Mouse (Mus musculus) left cerebral cortex, adult 18-20 months (tissue): ENCODE results near the gene Drc7. TPM values are rescaled to one million over a fixed set of nuclear protein-coding genes. Genes with fewer than 3 reads are reported as not detected.

Experiments used
- DNase-seq, 2 experiments: peaks; one replicate each; pipeline ENCODE4 v3.0.0; 2021 to 2022; ENCODE audit warnings: low spot score in 2 of 2, mixed read lengths in 1 of 2
- total RNA-seq, 2 experiments: library from RNA; stranded (reverse); gene quantifications; 2 replicates each; pipeline ENCODE4 v1.2.3; 2021

Gene Drc7
- total RNA-seq, 2 experiments from 2014 or later = 0.45 to 0.81 TPM

GRCm38 (mm10) chr8:95058661-95059060, 3.8 kb downstream of the Drc7 start:
- no peak for DNase-seq

- DNase-seq = no peak
Measured at GRCm38 (mm10) chr8:95059812-95060533, 5.1 kb downstream of the Drc7 start.

- no peak for DNase-seq
Measured at GRCm38 (mm10) chr8:95064531-95064930, 9.6 kb downstream of the Drc7 start.

- DNase-seq = peak; percentile 19 to 49
Measured at GRCm38 (mm10) chr8:95067582-95067981, 12.7 kb downstream of the Drc7 start.

- no peak for DNase-seq
Measured at GRCm38 (mm10) chr8:95075504-95075903, 20.6 kb downstream of the Drc7 start.

GRCm38 (mm10) chr8:95076151-95076550, 21.2 kb downstream of the Drc7 start:
- no peak for DNase-seq

GRCm38 (mm10) chr8:95078055-95078454, 23.2 kb downstream of the Drc7 start:
- no peak for DNase-seq

GRCm38 (mm10) chr8:95079305-95079704, 24.4 kb downstream of the Drc7 start:
- DNase-seq = no peak

- DNase-seq = peak; percentile 96 to 97
Measured at GRCm38 (mm10) chr8:95080381-95081341, 25.8 kb downstream of the Drc7 start, which contains the start of gene Katnb1. Gene Katnb1 (plus strand): TSS chr8:95081186.

- DNase-seq = no peak
Measured at GRCm38 (mm10) chr8:95081650-95082049, 26.7 kb downstream of the Drc7 start.

- no peak for DNase-seq
Measured at GRCm38 (mm10) chr8:95084261-95084660, 29.4 kb downstream of the Drc7 start.

- DNase-seq = no peak
Measured at GRCm38 (mm10) chr8:95084744-95085431, 30.0 kb downstream of the Drc7 start.

GRCm38 (mm10) chr8:95085432-95086141, 30.7 kb downstream of the Drc7 start:
- DNase-seq = no peak

GRCm38 (mm10) chr8:95093574-95093973, 38.7 kb downstream of the Drc7 start:
- DNase-seq = no peak

- peak; percentile 73 to 79 for DNase-seq
Measured at GRCm38 (mm10) chr8:95099009-95099408, 44.1 kb downstream of the Drc7 start.

GRCm38 (mm10) chr8:95101972-95102371, 47.1 kb downstream of the Drc7 start:
- DNase-seq = no peak

- no peak for DNase-seq
Measured at GRCm38 (mm10) chr8:95107306-95107705, 52.4 kb downstream of the Drc7 start.

GRCm38 (mm10) chr8:95112594-95112993, 57.7 kb downstream of the Drc7 start:
- no peak for DNase-seq

- no peak for DNase-seq
Measured at GRCm38 (mm10) chr8:95113108-95113507, 58.2 kb downstream of the Drc7 start.

- peak in 1 of 2 experiments; percentile 29 for DNase-seq
Measured at GRCm38 (mm10) chr8:95113750-95114149, 58.8 kb downstream of the Drc7 start.

GRCm38 (mm10) chr8:95123455-95123854, 68.6 kb downstream of the Drc7 start:
- DNase-seq = no peak
